Mouse (Mus musculus): ENCODE measurements around the gene Samd4.

The Samd4 gene

DNA sequence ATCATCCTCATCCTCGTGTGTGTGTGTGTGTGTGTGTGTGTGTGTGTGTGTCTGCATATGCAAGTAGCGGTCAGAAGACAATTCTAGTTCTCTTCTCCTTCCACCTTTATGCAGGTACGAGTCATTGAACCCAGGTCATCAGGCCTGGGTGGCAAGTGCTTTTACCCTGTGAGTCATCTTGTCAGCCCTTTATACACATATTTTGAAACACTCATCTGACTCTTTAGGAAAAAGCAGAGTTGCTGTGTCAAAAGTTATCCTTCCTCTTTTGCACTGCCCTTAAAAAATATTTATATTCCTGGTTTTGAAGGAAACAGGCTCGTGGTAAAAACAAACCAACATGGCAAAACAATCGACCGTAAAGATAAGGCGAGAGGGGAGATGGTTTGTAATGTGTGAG lies 29.8 kb downstream of the Samd4 start:
- DNase-seq = no peak

DNA sequence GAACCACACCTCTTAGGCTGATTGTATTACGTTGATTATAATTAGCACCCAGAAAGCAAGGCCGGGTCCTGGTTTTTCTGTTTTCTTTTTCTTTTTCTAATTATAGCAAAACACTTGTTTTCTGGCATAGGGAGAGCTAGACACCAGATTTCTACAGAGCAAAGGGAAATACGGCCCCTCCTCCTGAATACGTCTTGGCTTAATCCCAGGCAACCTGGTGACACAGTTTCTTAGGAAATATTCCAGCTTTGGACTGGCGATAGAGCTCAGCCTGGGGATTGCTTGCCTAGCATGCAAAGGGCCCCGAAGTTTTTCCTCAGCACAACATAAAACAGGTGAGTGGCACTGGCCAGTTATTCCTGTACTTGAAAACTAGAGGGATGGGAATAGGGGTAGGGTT lies 31.7 kb downstream of the Samd4 start:
- DNase-seq = peak; percentile 51

DNA sequence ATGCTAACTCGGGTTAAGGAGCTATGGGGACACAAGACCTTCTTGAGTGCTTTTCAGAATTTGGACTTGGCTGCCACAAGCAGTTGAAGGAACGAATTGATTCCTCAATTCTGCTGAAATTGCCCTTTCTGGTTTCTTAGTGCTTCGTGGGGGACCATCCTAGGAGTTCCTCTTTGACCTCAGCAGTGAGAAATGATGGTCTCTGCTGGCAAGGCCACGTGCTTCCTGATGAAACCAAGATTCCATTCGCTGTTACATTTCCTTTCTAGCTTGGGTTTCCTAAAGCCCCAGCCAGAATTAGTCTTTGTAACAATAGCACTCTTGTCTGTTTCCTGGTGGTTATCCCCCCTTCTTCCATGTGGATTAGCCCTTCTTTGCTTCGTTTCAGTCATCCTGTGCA lies 32.9 kb downstream of the Samd4 start:
- DNase-seq = no peak

DNA sequence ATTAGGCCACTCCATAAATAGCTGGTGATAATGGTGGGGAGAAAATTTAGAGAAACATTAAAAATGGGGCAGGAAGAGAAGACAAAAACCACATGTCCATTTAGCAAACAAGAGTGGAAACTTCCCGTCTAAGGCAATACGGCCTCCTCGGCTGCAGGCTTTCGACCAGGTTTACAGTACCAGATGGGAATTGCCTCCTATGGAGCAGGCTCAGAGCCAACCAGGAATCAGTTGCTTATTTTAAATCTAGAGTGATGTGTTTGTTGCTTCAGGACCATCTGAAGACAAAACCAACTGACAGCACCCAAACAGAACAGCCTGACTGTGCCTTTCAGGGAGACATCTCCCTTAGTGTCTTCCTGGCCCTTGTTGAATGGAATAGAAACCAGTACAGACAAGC lies 33.9 kb downstream of the Samd4 start:
- DNase-seq = peak; percentile 66

DNA sequence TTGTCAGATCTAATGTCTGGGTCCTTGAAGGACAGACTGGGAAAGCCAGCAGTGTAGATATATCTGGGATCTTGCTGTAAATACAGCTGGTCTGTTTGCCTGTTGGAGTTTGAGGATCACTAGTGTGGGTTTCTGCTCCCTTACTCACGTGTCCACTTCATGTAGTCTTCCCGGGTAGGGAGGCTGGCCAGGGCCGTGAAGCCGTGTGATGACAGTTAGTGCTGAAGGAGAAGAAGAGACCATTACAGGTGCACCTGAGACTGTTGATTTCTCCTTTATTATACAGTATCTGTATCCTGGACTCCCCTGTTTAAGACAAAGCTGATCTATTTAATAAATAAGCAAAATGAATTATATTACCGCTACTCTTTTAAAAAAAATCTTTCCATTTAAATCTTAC lies 34.5 kb downstream of the Samd4 start:
- DNase-seq = no peak

DNA sequence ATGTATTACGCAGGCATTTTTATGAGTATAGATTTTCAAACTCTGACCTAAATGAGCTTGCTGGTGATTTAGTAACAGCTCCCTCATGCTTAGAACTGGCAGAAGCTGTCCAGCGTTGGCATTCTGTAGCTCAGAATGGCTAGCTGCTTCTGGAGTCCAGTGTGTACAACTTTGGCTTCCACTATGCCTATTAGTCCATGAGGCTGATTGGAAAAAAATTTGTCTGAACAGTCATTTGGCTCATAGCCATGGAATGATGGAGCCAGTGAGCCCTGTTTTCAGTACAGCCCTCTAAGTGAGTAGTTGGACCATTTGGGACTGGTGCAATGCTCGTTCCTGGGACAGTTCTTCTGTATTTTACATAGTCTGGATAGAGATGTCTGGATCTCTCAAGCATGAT lies 34.9 kb downstream of the Samd4 start:
- no peak for DNase-seq

DNA sequence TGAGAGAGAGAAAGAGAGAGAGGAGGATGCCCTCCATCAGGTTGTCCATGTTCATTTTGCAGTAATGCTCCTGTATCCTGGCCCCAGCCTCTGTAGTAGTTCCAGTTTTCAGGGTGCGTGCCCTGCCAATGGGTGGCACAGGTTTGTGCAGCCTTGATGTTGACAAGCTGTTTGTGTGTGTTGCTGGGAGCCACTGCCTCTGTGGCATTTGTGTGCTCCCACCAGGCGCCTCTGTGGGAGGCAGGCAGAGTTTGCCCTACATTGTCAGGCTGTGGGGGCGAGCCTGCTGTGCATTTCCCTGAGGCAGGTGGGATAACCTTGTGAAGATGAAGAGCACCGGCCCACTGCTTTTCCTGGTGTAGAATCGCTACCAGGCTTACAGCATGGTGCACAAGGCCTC lies 37.8 kb downstream of the Samd4 start:
- no peak for DNase-seq

DNA sequence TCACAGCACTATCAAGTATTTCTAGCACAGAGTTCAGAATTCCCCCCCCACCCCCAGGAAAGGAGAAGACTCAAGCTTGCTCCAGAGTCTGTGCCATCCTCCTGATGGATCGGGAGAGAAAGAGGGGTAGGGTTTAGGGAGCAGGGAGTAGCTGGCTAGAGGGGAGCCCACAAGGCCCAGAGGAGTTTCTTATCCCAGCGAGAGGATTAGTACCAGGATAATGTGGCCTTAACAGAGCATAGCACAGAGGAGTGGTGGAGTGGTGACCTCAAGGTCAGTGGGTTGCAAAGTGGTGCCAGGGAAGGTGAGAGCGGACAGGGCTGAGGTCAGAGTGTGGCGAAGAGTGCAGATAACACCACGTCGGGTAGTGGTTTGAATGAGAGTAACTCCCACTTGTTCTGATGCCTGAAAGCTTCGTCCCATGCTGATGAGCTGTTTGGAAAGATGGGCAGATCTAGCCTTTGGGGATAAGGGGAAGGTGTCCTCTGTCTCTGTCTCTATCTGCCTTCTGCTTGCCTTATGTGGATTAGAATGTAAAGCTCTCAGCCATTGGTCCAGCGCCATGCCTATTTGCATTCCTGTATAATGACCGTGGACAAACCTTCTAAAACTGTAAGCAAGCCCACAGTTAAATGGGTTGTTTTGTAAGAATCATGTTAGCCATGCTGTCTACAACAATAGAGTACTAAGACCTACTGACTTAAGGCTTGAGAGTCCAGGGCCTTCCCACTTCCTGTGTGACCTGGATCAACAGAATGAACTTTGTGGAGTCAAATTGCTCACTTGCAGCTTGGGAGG lies 38.7 kb downstream of the Samd4 start:
- no peak for DNase-seq

DNA sequence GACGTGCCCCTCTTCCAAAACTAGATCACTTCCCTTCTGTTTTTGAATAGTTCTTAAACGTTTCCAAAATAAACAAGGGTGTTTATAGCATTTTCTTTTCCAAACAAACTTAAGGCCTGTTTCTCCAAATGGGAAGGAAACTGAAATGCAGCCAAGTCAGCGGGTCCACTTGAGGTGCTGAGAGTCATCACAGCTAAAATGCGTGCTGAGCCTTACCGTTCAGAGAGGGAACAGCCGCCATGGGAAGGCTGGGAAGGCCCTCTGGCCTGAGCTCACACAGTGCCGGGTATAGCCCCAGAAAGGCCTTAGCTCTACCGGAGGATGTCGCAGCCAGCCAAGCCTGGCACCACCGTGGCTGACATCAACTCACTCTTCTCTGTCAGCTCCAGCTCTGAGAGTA lies 41.3 kb downstream of the Samd4 start:
- no peak for DNase-seq

DNA sequence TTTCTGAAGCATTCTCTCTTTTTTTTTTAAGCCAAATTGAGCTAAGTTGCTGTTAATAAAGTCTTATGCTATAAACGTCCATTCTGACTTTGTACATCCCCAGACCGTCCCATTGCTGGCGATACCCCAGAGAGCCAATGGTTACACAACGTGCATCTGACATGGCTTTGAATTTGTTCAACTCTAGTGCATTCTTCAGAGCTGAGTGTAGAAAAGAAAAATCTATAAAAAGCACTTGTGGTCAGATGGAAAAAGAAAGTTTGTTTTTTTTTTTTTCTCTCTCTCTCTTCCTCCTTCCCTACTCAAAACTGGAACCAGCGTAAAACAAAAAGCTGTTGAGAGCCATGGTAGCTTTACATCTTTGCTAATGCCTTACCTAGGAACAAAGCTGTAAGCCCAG lies 41.8 kb downstream of the Samd4 start:
- DNase-seq = no peak

DNA sequence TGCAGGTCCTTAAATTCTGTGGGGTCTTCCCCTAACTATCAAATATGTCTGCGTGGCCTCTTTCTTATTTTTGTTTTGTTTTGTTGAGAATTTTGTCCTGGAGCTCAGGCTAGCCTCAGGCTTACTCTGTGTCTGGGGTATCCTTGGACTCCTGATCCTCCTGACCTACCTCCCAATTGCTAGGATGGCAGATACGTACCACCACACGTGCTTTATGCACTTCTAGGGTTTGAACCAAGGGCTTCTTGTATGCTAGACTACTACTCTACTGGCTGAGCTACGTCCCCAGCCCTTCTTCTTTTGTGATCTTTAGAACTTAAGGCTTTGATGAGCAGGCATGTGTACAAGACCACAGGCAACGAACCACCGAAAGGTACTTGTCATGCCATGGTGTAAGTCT lies 45.9 kb downstream of the Samd4 start:
- no peak for DNase-seq

DNA sequence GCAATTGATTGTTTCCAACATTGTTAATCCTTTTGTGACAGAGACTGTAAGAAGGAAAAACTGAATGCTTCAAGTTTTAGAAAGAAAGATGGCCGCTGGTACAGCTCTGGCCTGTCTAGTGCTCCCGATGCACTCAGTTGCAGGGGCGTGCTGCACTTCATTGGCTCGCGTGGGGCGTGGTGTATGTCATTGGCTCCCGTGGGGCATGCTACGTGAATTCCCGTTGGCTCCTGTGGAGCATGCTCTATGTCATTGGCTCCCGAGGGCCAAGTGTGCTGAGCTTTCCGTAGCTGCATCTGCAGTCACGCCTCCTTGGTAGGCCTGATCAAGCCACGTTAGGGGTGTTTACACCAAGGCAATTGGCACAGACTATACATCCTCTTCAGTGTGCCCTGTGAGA lies 49.5 kb downstream of the Samd4 start:
- DNase-seq = no peak

DNA sequence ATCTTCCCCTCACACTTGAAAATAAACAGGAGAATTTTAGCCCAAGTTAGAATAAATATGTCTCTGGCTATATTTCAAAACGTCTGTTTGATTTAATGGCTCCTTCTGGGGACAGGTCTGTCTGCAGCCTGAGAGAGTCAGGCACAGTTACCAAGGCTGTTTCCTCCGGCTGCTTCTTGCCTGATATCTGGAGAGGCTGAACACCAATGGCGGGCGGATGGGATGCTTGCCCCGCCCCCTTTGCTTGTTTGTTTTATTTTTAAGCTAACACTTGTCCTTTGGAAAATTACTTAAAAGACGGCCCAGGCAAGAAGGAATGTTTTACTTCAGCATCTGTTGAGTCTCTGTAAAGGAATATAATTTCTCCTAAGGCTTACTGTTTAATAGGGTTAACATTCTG lies 50.1 kb downstream of the Samd4 start:
- DNase-seq = no peak

DNA sequence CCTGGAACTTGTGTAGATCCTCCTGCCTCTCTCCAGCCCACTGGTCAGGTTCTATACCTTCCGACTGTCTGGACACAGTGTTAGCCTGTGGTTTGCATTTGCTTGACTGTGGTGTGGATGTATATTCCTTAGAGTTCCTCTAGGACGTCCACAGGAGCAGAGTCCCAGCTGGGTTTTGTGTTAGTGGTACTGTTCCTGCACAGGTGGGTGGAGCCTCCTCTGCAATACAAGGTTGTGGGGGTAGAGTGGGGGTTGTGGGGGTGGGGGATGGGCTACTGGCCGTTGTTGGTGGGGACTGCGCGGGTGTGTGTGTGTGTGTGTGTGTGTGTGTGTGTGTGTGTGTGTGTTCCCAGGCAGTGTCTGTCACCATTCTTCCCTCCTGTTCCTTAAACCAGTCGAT lies 58.4 kb downstream of the Samd4 start:
- no peak for DNase-seq

DNA sequence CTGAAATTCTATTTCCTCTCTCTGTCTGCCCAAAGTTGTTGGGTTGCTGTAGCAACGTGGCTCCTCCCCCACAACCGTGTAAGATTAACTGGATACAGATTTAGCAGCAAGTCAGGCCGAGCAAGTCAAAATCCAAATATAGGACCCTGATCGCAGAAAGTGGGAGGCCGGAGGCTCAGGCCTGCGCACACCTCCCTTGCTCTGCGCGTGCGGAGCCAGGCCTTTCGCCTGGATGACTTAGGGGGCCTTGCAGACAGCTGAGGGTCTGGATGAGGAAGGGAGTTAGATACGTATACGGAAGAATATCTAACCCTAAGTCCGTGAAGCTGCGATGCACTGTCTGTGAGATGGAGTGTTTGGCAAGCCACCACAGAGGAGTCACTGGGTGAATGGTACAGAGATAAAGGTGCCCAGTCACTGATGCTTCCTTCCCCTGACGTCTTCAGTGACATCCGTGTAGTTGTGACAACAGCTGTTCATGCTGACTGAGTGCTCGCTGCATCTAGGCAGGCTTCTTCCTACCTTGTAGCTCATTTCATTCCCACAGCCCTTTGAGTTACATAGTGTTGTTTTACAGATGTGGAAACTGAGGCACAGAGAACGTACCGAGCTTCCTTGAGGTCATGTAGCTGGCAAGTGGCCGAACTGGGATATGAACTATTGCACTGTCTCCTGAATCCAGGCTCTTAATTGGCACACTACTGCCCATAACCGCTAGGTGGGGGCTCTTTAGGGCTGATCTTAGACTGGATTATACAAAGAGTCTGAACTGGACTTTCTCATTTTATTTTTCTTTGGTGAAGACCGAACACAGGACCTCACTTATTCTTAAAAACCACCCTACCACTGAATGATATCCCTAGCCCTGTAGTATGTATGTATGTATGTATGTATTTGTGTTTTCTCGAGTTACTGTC lies 59.5 kb downstream of the Samd4 start:
- DNase-seq = no peak

DNA sequence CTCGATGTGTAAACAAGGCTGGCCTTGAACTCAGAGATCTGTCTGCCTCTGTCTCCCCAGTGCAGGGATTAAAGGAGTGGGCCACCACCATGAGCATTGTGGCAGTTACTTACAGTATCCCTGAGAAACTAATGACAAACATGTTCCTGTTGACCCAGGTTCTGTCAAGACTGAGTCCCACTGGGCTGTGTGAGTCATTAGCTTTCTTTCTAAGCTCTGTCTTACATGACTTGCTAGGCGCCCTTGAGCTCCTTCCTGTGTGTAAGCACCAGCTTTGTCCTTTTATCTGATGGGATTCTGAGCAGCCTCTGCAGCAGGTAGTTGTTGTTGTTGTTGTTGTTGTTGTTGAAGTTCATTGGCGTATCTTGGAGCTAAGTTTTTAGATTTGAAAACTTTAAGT lies 61.8 kb downstream of the Samd4 start:
- DNase-seq = no peak

DNA sequence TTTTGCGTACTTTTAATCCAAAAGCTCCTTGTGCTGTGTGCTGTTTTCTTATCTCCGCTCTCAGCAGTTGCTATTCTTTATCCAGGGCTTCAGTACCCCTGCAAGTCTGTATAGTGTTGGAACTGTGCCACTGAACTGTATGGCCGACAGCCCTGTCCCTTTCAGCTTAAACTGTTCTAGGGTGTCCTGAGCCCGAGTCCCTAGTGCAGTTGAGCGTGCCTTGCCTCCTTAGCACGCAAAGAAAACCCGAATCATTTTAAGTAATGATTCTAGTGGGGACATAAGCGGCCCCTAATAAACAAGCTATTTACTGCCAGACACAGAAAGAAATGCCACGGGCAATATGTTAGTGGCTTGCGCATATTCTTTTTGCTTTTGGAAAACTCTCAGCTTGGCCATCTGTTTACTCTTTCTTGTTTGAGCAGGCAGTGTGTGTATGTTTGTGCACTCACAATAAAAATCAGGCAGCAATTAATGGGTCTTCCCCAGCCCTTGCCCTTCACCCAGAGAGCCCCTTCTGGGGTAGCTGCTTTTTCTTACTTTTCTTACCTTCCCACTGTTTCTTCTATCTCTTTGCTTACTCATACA lies 63.3 kb downstream of the Samd4 start:
- no peak for DNase-seq

DNA sequence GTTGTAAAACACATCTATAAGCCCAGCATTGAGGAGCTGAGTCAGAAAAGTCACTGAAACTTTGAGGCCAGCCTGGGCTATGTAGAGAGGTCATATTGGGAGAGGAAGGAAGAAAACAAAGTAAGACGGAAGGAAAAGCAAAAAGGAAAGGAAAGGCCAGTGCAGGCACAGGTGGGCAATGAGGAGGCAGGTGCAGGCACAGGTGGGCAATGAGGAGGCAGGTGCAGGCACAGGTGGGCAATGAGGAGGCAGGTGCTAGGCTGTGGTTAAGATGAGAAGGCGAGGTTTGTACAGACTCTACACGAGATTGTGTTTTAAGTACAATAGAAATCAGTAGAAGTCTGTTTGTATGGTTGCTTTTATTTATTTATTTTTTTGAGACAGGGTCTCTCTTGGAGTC lies 65.0 kb downstream of the Samd4 start:
- DNase-seq = no peak

DNA sequence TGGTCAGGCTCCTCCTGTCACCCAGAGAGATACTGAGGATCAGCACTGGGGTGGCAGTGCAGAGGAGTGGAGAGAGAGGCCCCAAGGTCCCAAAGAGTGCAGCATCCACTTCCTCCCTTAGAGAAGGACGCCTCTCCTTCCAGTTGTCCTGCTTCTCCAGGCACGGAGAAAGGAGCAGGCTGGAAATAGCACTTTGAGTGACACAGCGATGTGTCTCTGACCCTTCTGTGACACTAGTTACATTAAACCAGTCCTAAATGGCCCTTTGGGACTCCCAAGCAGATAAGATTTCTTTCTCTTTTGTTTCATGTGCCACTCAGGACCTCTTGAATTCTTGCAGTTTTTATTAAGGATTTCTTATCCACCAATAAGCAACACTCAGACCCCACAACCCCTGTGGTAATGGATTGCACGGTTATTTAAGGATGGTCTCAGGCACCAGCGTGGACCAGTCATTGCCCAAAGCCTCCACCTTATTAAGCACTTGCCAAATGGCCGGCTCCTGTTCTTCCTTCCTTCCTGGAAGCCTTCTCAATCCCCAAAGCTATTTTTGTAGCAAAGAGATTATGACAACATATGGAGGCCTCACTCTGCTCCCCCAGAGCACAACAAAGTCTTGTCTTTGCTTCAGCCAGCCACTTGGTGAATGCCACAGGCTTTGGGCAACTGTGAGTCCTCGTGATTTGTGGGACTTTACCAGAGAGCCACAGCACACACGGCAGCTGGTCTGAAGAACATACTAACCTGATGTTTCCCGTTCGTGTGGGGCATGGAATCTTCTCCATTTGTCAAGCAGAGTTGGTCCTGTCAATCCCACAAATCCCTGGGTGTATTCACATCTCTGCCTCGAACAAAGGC lies 68.1 kb downstream of the Samd4 start:
- DNase-seq = no peak

DNA sequence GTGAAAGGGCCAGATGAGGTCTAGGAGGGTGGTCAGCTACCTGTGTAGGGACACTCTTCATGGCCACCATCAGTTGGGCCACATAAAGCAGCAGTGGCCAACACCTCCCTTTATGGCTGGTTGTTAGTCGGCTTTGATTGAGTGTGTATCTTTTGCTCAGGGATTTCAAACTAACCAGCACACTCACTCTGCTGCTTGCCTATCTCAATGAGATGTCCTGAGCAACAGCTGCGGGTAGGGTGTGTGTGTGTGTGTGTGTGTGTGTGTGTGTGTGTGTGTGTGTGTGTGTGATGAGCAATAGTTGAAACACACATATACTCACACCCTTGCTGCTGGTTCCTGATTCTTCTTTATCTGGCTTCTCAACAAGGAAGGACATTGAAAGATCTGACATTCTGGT lies 69.6 kb downstream of the Samd4 start:
- DNase-seq = no peak

DNA sequence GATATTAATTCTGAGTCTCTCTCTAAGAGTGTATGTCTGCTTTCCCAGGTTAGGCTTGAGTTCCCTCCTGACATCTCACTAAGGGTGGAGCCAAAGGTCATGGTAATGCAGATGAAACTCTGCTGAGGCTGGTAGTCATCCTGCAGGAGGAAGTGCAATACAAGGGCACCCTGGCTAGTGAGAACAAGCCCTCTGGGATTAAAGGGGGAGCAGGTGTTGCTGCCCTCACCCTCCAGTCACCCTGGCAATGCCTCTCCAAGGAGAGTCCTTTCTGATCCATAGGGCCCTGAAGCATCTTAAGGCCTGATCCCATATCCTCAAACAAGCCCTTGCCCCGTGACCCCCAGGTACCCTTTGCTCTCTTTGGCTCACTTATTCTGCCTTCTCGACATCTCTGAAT lies 72.5 kb downstream of the Samd4 start:
- no peak for DNase-seq

DNA sequence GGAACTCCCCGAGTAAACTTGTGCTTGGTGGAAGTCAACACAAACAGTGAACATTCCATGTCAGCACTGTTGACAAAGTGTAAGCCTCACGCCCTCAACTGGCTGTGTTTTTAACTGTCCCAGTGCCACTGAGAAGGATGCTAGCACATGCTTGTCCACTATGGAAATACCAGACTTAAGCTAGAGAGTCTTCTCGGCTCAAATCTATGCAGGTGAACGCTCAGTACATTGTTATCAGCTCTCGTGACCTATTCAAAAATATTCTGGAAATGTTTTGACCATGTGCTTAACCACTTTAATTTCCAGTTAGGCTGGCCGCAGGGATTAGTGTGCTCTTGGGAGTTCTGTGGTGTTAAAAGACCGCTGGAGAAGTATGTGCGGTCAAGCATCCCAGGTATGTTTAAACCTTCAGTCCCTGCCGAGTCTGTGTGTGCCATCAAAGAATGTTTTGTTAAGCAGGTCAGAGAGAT lies 73.0 kb downstream of the Samd4 start:
- no peak for DNase-seq

DNA sequence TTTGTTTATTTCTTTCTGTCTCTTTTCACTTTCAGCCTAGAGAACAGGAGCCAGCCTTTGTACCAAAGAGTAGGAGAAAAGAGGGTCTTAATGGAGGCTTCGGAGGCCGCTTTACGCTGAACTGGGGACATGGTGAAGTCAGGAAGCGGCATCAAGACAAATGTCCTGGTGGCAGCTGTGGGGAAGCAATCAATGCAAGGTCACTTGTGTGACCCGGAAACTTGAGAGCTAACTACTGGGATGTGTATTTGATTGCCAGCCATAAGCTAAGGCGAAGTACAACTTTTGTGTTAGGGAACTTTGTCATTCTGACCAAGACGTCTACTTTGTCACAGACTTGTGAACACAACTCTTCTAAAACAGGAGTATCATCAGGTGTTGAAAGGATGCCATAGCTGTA lies 73.5 kb downstream of the Samd4 start:
- no peak for DNase-seq

Measured in cerebellum, adult 8-10 months (tissue).